Mouse (Mus musculus) liver, embryonic 14.5 days (tissue): Measurements from ENCODE around the gene Eif3d.

Experiments used
- CTCF ChIP-seq: IDR thresholded peaks from 2 replicates; pipeline ENCODE4 v1.5.1; 2016; ENCODE audit warnings: antibody characterized with exemption, low read depth, control low read depth
- EP300 ChIP-seq: IDR thresholded peaks from 2 replicates; pipeline ENCODE4 v1.6.1; 2016; ENCODE audit warnings: antibody characterized with exemption, low read depth

- no peak for TF ChIP-seq CTCF
- no peak for TF ChIP-seq EP300
Measured at GRCm38 (mm10) chr15:77935673-77936375, 34.8 kb downstream of the Eif3d start.
